Mouse (Mus musculus) A20 (cell line): Measurements from ENCODE around the gene Gm13723.

ENCODE experiments used
- DNase-seq: peaks from one replicate; pipeline ENCODE4 v3.0.0-alpha.2; 2011; ENCODE audit warnings: low read depth, low spot score

The Gm13723 gene

GRCm38 (mm10) chr2:86874702-86875101 lies at the start of gene Gm13723:
Gene Gm13723 (minus strand): TSS chr2:86874802.
- DNase-seq: no peak

GRCm38 (mm10) chr2:86905647-86906046 lies 31.0 kb upstream of the Gm13723 start:
- DNase-seq: no peak

DNA sequence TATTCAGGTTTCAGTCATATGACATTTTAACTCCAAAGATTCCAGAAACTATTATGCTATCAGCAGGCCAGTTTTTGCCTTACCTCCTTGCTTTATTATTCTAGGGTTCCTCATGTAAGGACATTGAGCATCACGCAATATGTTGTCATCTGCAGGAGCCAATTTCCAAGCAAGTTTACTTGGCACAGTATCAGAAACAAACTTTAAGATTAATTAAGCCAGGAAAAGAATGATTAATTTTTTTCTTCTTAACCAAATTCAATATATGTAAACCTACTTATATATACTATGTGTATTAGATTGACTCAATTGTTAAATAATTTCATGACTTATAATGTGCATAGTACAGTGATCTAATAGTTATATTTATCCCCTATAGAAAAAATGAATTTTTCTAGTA lies 17.5 kb upstream of the Gm13723 start, which contains the start of gene Olfr1097:
Gene Olfr1097, minus strand, starts transcription at position 101 of the 400 bp plus-strand sequence.
- DNase-seq: no peak

DNA sequence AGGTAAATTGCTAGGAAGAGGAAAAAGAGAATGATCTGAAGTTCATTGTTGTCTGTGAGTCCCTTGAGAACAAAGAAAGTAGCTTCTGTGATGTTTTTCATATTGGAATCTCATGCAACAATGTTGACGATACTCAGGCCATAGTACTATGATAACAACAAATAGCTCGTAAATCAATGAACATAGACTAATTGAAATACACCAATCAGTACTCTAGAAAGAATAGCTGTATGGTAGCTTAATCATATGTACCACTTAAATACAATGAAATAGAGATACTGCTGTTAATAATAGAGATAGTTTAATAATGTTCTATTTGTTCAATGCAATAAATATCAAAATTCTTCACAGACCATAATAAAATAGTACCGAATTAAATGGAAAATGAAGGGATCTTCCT lies 23.0 kb downstream of the Gm13723 start, which contains the start of gene Olfr1095:
Gene Olfr1095, minus strand, starts transcription at position 101 of the 400 bp plus-strand sequence.
- DNase-seq: no peak

- DNase-seq: no peak
Observed at GRCm38 (mm10) chr2:86824363-86824762, 50.2 kb downstream of the Gm13723 start, which contains the start of gene Olfr1094. Gene Olfr1094 (plus strand): TSS chr2:86824663.
